Mouse (Mus musculus): Measurements from ENCODE around the gene Pip5kl1.

GRCm38 (mm10) chr2:32597699-32598098 is 23.1 kb downstream of the Pip5kl1 start:
- no peak for TF ChIP-seq CTCF (IDR thresholded peaks at IDR 0.05; ENCODE audit: control insufficient read depth, insufficient read depth, low read length)
- TF ChIP-seq POLR2A (IDR thresholded peaks at IDR 0.05; ENCODE audit: borderline replicate concordance, control insufficient read depth, low read depth, low read length) = no peak

All from bone marrow, adult 2 months (tissue).